Mouse (Mus musculus) adrenal gland, postnatal 14 days (tissue): ENCODE measurements around the gene Elf3. TPM values are rescaled to one million over a fixed set of nuclear protein-coding genes. Genes with fewer than 3 reads are reported as not detected.
"Not testable (repeated sequence)": the region's sequence is repeated elsewhere in the genome, so short reads cannot be mapped to it uniquely, and the experiment has no call there.

Source experiments
- DNase-seq: peaks from one replicate; pipeline ENCODE4 v3.0.0; 2021; ENCODE audit warnings: mixed read lengths
- total RNA-seq: library from RNA; stranded (reverse); gene quantifications from 2 replicates; pipeline ENCODE4 v1.2.3, GENCODE M21; 2021

Elf3 gene
- total RNA-seq, 1 experiment from 2014 or later = 0.30 TPM

DNA sequence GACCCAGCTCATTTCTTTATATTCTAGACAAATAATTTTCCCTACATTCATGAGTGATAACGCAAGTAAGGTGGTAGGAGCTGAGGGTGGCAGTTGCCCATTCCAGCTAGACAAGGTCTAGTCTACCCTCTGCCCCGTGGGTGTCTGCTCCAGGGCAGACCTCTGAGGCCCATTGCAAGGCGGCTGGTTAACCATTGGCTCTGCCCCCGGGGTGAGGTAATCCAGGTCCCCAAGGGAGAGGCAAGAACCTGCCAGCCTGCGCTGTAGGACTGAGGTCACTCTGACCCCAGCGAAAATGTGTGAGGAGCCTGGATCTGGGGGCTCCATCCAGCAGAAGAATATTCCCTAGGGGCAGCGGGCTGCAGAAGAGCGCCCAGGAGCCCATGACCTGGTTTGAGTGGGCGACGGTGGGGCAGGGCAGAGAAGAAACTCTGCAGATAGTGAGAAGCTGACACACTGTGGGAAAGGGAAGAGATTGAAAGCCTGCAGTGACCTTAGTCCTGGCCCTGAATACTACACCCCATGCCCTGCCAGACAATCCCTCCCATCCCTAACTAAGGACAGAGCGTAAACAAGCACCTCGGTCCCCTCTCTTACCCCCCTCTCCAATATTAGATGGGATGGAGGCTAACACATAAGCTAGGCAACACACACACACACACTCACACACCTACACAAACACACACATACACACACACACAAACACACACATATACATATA is 21.1 kb downstream of the Elf3 start:
- DNase-seq = peak; percentile 78

GRCm38 (mm10) chr1:135234771-135235170 is 23.6 kb downstream of the Elf3 start:
- no peak for DNase-seq

- DNase-seq = no peak
Measured at GRCm38 (mm10) chr1:135233961-135234360, 24.4 kb downstream of the Elf3 start.

DNA sequence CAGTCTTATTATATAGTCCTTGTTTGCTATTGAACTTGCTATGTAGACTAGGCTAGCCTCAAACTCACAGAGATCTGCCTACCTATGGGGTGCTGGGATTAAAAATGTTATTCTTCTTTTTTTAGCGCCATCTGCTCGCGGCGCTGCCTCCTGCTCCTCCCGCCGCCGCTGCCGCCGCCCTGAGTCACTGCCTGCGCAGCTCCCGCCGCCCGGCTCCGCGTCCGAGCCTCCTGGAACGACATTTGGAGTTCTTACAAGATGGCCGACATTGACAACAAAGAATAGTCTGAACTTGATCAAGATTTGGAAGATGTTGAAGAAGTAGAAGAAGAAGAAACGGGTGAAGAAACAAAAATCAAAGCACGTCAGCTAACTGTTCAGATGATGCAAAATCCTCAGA is 26.5 kb downstream of the Elf3 start:
- not testable (repeated sequence) for DNase-seq

- no peak for DNase-seq
Measured at GRCm38 (mm10) chr1:135227339-135227950, 30.9 kb downstream of the Elf3 start.

GRCm38 (mm10) chr1:135224981-135225604 is 33.3 kb downstream of the Elf3 start:
- no peak for DNase-seq

DNA sequence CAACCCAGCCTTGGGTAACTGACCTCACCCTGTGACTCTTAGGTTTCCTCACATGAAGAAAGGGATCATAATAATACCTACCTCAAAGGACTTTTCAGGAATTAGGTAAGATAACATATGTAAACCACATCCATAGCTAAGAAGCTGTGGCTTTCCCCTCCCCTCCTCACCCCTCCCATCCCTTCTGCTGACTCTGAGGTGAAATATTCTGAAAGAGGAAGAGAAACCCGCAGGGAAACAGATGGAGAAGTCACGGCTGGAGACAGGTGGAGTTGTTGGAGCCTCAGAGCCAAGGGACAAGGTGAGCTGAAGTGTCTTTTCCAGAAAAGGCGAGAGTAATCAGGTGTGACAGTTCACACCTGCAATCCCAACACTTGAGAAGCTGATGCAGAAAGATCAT is 34.2 kb downstream of the Elf3 start:
- no peak for DNase-seq

- no peak for DNase-seq
Measured at GRCm38 (mm10) chr1:135217607-135218233, 40.6 kb downstream of the Elf3 start.

GRCm38 (mm10) chr1:135213772-135214640 is 44.4 kb downstream of the Elf3 start:
- no peak for DNase-seq

DNA sequence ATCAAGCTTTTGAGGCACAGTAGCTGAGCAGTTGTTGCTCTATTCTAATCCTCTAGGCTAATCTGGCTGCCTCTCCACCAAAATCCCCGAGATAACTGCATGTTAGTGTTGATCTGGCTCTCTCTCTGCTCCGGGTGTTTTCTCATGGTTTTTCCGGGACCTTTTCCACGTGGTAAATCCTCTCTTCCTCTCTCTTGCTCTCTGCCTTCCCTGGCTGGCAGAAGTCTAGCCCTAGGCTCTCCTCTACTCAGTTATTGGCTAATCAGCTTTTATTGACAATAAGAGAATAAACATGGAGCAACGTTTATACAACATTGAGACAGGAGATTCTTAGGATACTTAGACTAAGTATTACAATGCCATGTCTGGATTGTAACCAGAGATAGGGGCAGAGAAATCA is 47.9 kb downstream of the Elf3 start:
- no peak for DNase-seq

- no peak for DNase-seq
Measured at GRCm38 (mm10) chr1:135208716-135209115, 49.7 kb downstream of the Elf3 start.

GRCm38 (mm10) chr1:135206586-135207339 is 51.6 kb downstream of the Elf3 start:
- DNase-seq = no peak

DNA sequence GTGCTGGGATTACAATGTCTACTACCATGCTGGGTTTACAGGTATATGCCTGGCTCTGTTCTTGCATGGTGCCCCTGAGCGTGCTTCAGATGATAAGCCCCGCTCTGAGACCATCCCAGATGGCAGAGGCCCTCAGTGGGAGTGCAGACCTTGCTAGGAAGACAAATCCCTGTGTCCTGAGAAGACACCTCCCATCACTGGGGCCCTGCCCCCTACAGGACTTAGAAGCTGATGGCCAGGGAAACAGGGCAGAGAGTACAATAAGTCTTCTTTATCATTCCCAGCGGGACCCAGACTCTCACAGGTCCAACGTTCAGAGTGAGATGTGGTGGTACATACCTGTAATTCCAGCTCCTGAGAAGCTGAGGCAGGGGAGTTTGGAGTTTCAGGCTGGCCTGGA is 53.1 kb downstream of the Elf3 start:
- no peak for DNase-seq

DNA sequence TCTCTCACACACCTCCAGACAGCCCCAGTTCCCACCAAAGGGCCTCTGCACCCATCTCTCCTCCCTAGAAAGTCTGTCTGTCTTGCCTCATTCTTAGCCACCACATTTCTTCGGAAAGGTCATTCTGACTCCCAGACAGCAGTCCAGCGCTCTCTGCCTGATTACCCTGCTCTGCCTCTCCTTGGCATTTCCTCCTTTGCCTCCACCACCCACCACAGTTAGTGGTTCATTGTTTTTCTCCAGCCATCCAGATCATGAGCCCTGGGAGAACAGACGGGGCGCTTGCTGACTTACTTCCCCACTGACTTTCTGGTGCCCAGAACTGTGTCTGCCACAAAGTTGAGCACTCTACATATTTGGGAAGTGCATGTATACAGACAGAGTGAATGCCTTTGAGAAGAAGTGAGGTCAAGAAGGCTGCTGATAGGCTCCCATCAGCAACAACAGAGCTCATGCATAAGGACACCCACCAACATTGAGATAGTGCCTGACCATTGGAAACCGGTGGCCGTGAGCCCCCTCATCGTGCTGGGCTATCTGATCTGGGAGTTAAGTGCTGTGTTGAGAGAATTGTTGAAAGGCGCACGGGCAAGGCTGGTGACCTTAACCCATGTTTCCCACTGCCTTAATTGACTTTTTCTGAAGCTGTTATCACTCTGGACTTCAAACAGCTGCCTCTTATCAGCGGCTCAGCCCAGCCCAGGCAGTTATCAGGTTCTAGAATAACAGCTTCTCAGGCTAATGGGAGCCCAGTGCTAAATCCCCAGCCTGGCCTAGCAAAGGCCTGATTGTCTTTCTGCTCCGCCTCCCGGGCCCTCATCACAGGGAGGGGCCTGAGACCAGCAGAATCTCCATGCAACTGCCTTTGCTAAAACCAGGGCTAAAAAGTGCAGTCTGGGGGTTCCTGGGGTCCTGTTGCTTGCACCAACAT is 53.9 kb downstream of the Elf3 start:
- no peak for DNase-seq

Other genes starting within 250 kb of the Elf3 start
- gene Lgr6, start 153.3 kb downstream of the Elf3 start, total RNA-seq = 15.1 and 22.0 TPM in 2 replicates
- gene Ptpn7, start 125.9 kb downstream of the Elf3 start, total RNA-seq = 1.1 and 3.9 TPM in 2 replicates
- gene Arl8a, start 111.7 kb downstream of the Elf3 start, total RNA-seq = 41.9 and 57.3 TPM in 2 replicates
- 1.8 and 2.4 TPM in 2 replicates for gene Gpr37l1, start 90.9 kb downstream of the Elf3 start, total RNA-seq
- gene Rnpep, start 25.5 kb upstream of the Elf3 start, total RNA-seq = 46.8 and 51.3 TPM in 2 replicates
- gene Timm17a, start 55.2 kb upstream of the Elf3 start, total RNA-seq = 256 and 274 TPM in 2 replicates
- 1.7 and 3.7 TPM in 2 replicates for gene Lmod1, start 66.2 kb upstream of the Elf3 start, total RNA-seq
- gene Shisa4, start 116.7 kb upstream of the Elf3 start, total RNA-seq = 8.7 and 10.6 TPM in 2 replicates
- gene Ipo9, start 171.9 kb upstream of the Elf3 start, total RNA-seq = 72.6 and 73.7 TPM in 2 replicates